Comparison of ENCODE assay signal across 10 mouse cellular contexts in the genomic region with DNA sequence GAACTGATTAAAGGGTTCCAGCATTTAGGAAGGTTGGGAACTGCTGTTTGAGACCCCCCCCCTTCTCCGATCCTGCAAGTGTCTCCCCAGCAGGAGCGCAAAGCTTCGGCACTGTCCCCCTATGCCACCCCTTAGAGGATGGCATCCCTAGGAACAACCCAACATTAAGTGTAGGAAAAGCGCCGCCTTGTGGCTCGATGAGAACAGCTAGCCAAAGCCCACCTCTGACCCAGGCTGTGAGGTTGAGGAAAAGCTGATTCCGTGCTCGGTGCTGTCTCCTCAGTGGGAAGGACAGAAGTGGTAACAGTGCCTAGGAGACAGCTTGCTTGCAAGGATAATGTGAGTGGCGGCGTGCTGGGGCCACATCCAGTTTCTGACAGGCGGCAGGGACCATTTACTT.
DNase-seq lines count a peak whose midpoint lies in the region; ATAC-seq and TF ChIP-seq lines count a peak whose summit lies in the region.
"Had no signal": no experiment of that assay in that cellular context is flagged by ENCODE, and none has a peak within 500 bp of the region (broad histone marks: within the 10 kb centered on the region; RNA-seq: fewer than 3 reads in every experiment).

No protein-coding gene starts in this region.

- H3K9me3 ChIP-seq in liver, postnatal 0 days (ENCODE audit: low read length), result no peaks in the 10 kb centered on the region
- no peaks in the 10 kb centered on the region; the same call in 1 of the 2 replicates for H3K9me3 ChIP-seq in liver, embryonic 12.5 days (replicated peaks)
- no peaks in the 10 kb centered on the region for H3K9me3 ChIP-seq in neural tube, embryonic 12.5 days
- H3K9me3 ChIP-seq: liver, embryonic 15.5 days had no signal

- DNase-seq in cerebellum, postnatal 10 days, result peak; percentile 62 to 66
- no peak for DNase-seq in cerebellum, postnatal 36 days
- DNase-seq in liver, postnatal 0 days, result no peak
- peak; percentile 2 for DNase-seq in c-Kit-positive CD71-negative TER-119-negative erythroid progenitor cells, embryonic 14.5 days (ENCODE audit: low read depth)
- no peak for DNase-seq in ovary, postnatal 14 days (ENCODE audit: low spot score)
- DNase-seq in cerebellum, adult 11-12 months, result no peak
- DNase-seq: gastrocnemius, postnatal 14 days had no signal

- no peaks in the 10 kb centered on the region for H3K27me3 ChIP-seq in liver, postnatal 0 days (ENCODE audit: insufficient read depth, low read length)
- H3K27me3 ChIP-seq in liver, embryonic 12.5 days (replicated peaks), result no peaks in the 10 kb centered on the region
- H3K27me3 ChIP-seq in neural tube, embryonic 12.5 days (replicated peaks), result no peaks in the 10 kb centered on the region
- H3K27me3 ChIP-seq: liver, embryonic 15.5 days had no signal

- no peak overlapping the region for H3K4me2 ChIP-seq in liver, postnatal 0 days (ENCODE audit: low read depth, low read length)
- H3K4me2 ChIP-seq in liver, embryonic 12.5 days, result no peak overlapping the region
- H3K4me2 ChIP-seq in neural tube, embryonic 12.5 days (replicated peaks), result 0 out of 2 replicates have a peak overlapping the region, but pooled peaks have one; percentile 12
- H3K4me2 ChIP-seq: liver, embryonic 15.5 days had no signal

- no peak overlapping the region for H3K4me3 ChIP-seq in liver, postnatal 0 days (ENCODE audit: low read depth, low read length)
- no peak overlapping the region for H3K4me3 ChIP-seq in liver, embryonic 12.5 days
- H3K4me3 ChIP-seq in neural tube, embryonic 12.5 days, result no peak overlapping the region
- H3K4me3 ChIP-seq: liver, embryonic 15.5 days had no signal

- ATAC-seq in liver, postnatal 0 days, result no peak
- ATAC-seq in liver, embryonic 12.5 days, result no peak
- ATAC-seq in neural tube, embryonic 12.5 days (ENCODE audit: low FRiP score, low read depth), result no peak

- 22% methylated on average over 11 of the region's 11 CpGs for WGBS in liver, postnatal 0 days (ENCODE audit: insufficient replicate concordance)
- WGBS in liver, embryonic 12.5 days (ENCODE audit: insufficient replicate concordance), result 26% methylated on average over 11 of the region's 11 CpGs
- WGBS in neural tube, embryonic 12.5 days, result 15% methylated on average over 11 of the region's 11 CpGs

- 0 out of 2 replicates have a peak, but pooled peaks have one; percentile 2 for TF ChIP-seq CTCF in liver, postnatal 0 days (IDR thresholded peaks at IDR 0.05; ENCODE audit: low read depth)

- H3K36me3 ChIP-seq in liver, postnatal 0 days (replicated peaks; ENCODE audit: insufficient read depth, low read length), result no peaks in the 10 kb centered on the region
- no peaks in the 10 kb centered on the region for H3K36me3 ChIP-seq in liver, embryonic 12.5 days
- H3K36me3 ChIP-seq in neural tube, embryonic 12.5 days, result no peaks in the 10 kb centered on the region
- H3K36me3 ChIP-seq: liver, embryonic 15.5 days had no signal

- no peak overlapping the region for H3K9ac ChIP-seq in liver, postnatal 0 days (replicated peaks)
- no peak overlapping the region for H3K9ac ChIP-seq in liver, embryonic 12.5 days
- H3K9ac ChIP-seq in neural tube, embryonic 12.5 days, result no peak overlapping the region
- H3K9ac ChIP-seq: liver, embryonic 15.5 days had no signal

- no peak overlapping the region for H3K27ac ChIP-seq in liver, postnatal 0 days (ENCODE audit: low read depth)
- no peak overlapping the region for H3K27ac ChIP-seq in liver, embryonic 12.5 days
- no peak overlapping the region for H3K27ac ChIP-seq in neural tube, embryonic 12.5 days
- H3K27ac ChIP-seq: liver, embryonic 15.5 days had no signal

- no peak for TF ChIP-seq EP300 in liver, postnatal 0 days (IDR thresholded peaks at IDR 0.05; ENCODE audit: low read depth)

- H3K4me1 ChIP-seq in liver, postnatal 0 days (ENCODE audit: insufficient read depth), result no peaks in the 10 kb centered on the region
- H3K4me1 ChIP-seq in liver, embryonic 12.5 days, result no peaks in the 10 kb centered on the region
- peaks cover 26% of the 10 kb centered on the region for H3K4me1 ChIP-seq in neural tube, embryonic 12.5 days
- H3K4me1 ChIP-seq: liver, embryonic 15.5 days had no signal

Comparison
In these comparisons a context has a peak if more than half of its experiments do, and no peak if none do; other contexts are left out.
1. DNase-seq: peak in cerebellum, postnatal 10 days (2 of 2) and c-Kit-positive CD71-negative TER-119-negative erythroid progenitor cells, embryonic 14.5 days (single experiment); none in cerebellum, postnatal 36 days (0 of 2), liver, postnatal 0 days (single experiment), ovary, postnatal 14 days (single experiment) and cerebellum, adult 11-12 months (single experiment).